Mouse (Mus musculus) kidney, adult 2 months (tissue): Measurements from ENCODE around the gene Psmd9.

Experiments used
- CTCF ChIP-seq: fragments of 200-500 bp; conservative IDR thresholded peaks from 2 replicates; pipeline ENCODE4 v1.5.1; 2011; ENCODE audit warnings: low read depth, mild to moderate bottlenecking, control low read depth, low read length, moderate library complexity, mixed read lengths; ENCODE audit not compliant: insufficient read depth, insufficient read length
- POLR2A ChIP-seq: fragments of 200-500 bp; IDR thresholded peaks from one replicate; pipeline ENCODE4 v1.6.1; 2011; ENCODE audit warnings: low read depth, low read length, control low read depth

GRCm38 (mm10) chr5:123151077-123151476, 18.1 kb upstream of the Psmd9 start:
- no peak for TF ChIP-seq POLR2A
- no peak for TF ChIP-seq CTCF
